29 mouse cellular contexts compared by ENCODE assay signal in the genomic region with DNA sequence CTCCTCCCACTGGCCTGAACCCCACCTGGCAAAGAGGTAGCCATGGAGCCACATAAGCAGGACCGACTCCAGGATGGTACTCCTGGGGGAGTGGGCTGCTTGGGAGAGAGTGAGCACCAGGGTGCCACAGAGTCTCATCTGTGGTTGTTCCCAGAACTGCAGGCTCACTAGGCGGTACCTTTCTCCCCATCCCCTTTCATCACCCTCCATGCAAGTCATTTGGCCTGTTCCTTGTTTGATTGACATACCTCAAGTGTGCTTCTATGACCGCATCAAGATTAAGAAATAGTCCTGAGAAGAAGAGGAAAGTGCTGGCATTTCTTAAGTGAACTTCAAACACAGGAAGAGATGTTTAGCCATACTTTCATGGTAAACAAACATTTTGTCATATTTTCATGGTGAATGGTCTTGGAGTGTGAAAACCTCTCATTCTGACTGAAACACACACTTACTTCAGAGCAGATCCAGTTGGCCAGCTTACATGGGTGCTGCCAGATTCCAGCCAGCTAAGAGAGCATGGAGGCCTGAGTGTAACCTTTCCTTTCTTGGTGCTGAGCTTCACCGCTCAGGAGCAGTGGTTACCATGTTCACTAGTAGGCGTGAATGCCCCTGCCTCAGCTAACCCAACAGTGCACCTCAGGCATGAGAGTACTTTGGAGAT. TPM values are rescaled to one million over a fixed set of nuclear protein-coding genes. Genes with fewer than 3 reads are reported as not detected.
DNase-seq lines count a peak whose midpoint lies in the region; ATAC-seq lines count a peak whose summit lies in the region.
"Had no signal": no experiment of that assay in that cellular context is flagged by ENCODE, and none has a peak within 500 bp of the region (broad histone marks: within the 10 kb centered on the region; RNA-seq: fewer than 3 reads in every experiment).

No protein-coding gene starts in this region.

- H3K9ac ChIP-seq in lung, embryonic 16.5 days (ENCODE audit: low read length): no peak overlapping the region
- H3K9ac ChIP-seq: heart, embryonic 12.5 days; hindbrain, embryonic 14.5 days; kidney, embryonic 15.5 days; liver, embryonic 12.5 days; liver, postnatal 0 days had no signal

- peak; percentile 69 to 84 for DNase-seq in lung, adult 18-20 months
- no peak for DNase-seq in lung, postnatal 14 days
- DNase-seq in lung, postnatal 4 days: peak; percentile 59 to 67
- DNase-seq in cerebellum, postnatal 36 days: no peak
- no peak for DNase-seq in frontal cortex, postnatal 25 days (ENCODE audit: low spot score in 2 of 2)
- DNase-seq in urinary bladder, adult 18-20 months (ENCODE audit: low spot score in 2 of 2): no peak
- DNase-seq: adrenal gland, postnatal 14 days; cerebellum, adult 18-20 months; cerebellum, postnatal 10 days; gastrocnemius, postnatal 14 days; heart, adult 18-20 months; heart, postnatal 4 days; kidney, postnatal 25 days; left cerebral cortex, postnatal 4 days; liver, postnatal 0 days; midbrain, embryonic 14.5 days; right cerebral cortex, adult 18-20 months; right cerebral cortex, postnatal 4 days; thymus, adult 2 months; thymus, postnatal 36 days had no signal

- no peaks in the 10 kb centered on the region for H3K27me3 ChIP-seq in lung, embryonic 16.5 days (ENCODE audit: control insufficient read depth, insufficient read depth, low read depth, low read length)
- H3K27me3 ChIP-seq: heart, embryonic 12.5 days; kidney, embryonic 15.5 days; liver, embryonic 12.5 days had no signal

- ATAC-seq in lung, embryonic 16.5 days (ENCODE audit: low read depth): peak; percentile 72
- ATAC-seq: forebrain, embryonic 16.5 days; intestine, postnatal 0 days; liver, embryonic 12.5 days; liver, postnatal 0 days had no signal

- H3K4me2 ChIP-seq in lung, embryonic 16.5 days (ENCODE audit: low read depth, low read length): no peak overlapping the region
- H3K4me2 ChIP-seq: heart, embryonic 12.5 days; hindbrain, embryonic 14.5 days; kidney, embryonic 15.5 days; liver, embryonic 12.5 days had no signal

- H3K27ac ChIP-seq in lung, embryonic 16.5 days (ENCODE audit: low read length): peak overlapping the region; percentile 42; the same call in 1 of the 2 replicates
- H3K27ac ChIP-seq: hindbrain, embryonic 14.5 days; kidney, embryonic 15.5 days; liver, embryonic 12.5 days; stomach, postnatal 0 days had no signal

- H3K4me3 ChIP-seq in lung, embryonic 16.5 days (ENCODE audit: low read length): no peak overlapping the region
- H3K4me3 ChIP-seq: erythroblast, embryonic 14.5 days; heart, embryonic 12.5 days; kidney, embryonic 15.5 days; liver, embryonic 12.5 days had no signal

- WGBS in lung, embryonic 16.5 days: 61% methylated on average over 5 of the region's 5 CpGs

- H3K36me3 ChIP-seq in lung, embryonic 16.5 days (ENCODE audit: control insufficient read depth, insufficient read depth, low read length): no peaks in the 10 kb centered on the region
- H3K36me3 ChIP-seq: heart, embryonic 12.5 days; kidney, embryonic 15.5 days; liver, embryonic 12.5 days had no signal

- H3K9me3 ChIP-seq in lung, embryonic 16.5 days (ENCODE audit: control insufficient read depth, low read length): no peaks in the 10 kb centered on the region
- H3K9me3 ChIP-seq: heart, embryonic 12.5 days; kidney, embryonic 15.5 days; liver, embryonic 12.5 days had no signal

- peaks cover 17% of the 10 kb centered on the region for H3K4me1 ChIP-seq in lung, embryonic 16.5 days (replicated peaks; ENCODE audit: control insufficient read depth, insufficient read depth, low read length)

RNA-seq across cellular contexts. Expression of a gene that starts 38.3 kb away (rescaled TPM):
- polyA plus RNA-seq in lung, embryonic 16.5 days (2015; fragmentation: Nextera tagmentation; extraction: Ambion mirVana): 15.7 and 19.3 TPM in 2 replicates

Comparison
In these comparisons a context has a peak if more than half of its experiments do, and no peak if none do; other contexts are left out.
1. DNase-seq: peak in lung, adult 18-20 months (2 of 2) and lung, postnatal 4 days (2 of 2); none in lung, postnatal 14 days (single experiment), cerebellum, postnatal 36 days (0 of 2), frontal cortex, postnatal 25 days (0 of 2) and urinary bladder, adult 18-20 months (0 of 2).